Mouse (Mus musculus): Measurements from ENCODE around the gene Rai14.

Rai14 gene

GRCm38 (mm10) chr15:10689304-10689703 lies 25.1 kb downstream of the Rai14 start:
- no peak for DNase-seq (ENCODE audit: low spot score)

- no peak for DNase-seq (ENCODE audit: low spot score)
Observed at GRCm38 (mm10) chr15:10688686-10689085, 25.7 kb downstream of the Rai14 start.

GRCm38 (mm10) chr15:10687365-10687764 lies 27.1 kb downstream of the Rai14 start:
- DNase-seq (ENCODE audit: low spot score) = no peak

- no peak for DNase-seq (ENCODE audit: low spot score)
Observed at GRCm38 (mm10) chr15:10685692-10686430, 28.6 kb downstream of the Rai14 start.

- no peak for DNase-seq (ENCODE audit: low spot score)
Observed at GRCm38 (mm10) chr15:10683687-10684203, 30.7 kb downstream of the Rai14 start.

- no peak for DNase-seq (ENCODE audit: low spot score)
Observed at GRCm38 (mm10) chr15:10680514-10680913, 33.9 kb downstream of the Rai14 start.

- DNase-seq (ENCODE audit: low spot score) = no peak
Observed at GRCm38 (mm10) chr15:10679571-10679970, 34.9 kb downstream of the Rai14 start.

GRCm38 (mm10) chr15:10675801-10676200 lies 38.6 kb downstream of the Rai14 start:
- no peak for DNase-seq (ENCODE audit: low spot score)

- DNase-seq (ENCODE audit: low spot score) = no peak
Observed at GRCm38 (mm10) chr15:10672880-10673279, 41.5 kb downstream of the Rai14 start.

GRCm38 (mm10) chr15:10671868-10672267 lies 42.6 kb downstream of the Rai14 start:
- no peak for DNase-seq (ENCODE audit: low spot score)

- no peak for DNase-seq (ENCODE audit: low spot score)
Observed at GRCm38 (mm10) chr15:10670107-10670506, 44.3 kb downstream of the Rai14 start.

GRCm38 (mm10) chr15:10668120-10668900 lies 46.1 kb downstream of the Rai14 start:
- no peak for DNase-seq (ENCODE audit: low spot score)

GRCm38 (mm10) chr15:10665816-10666215 lies 48.6 kb downstream of the Rai14 start:
- no peak for DNase-seq (ENCODE audit: low spot score)

- DNase-seq (ENCODE audit: low spot score) = no peak
Observed at GRCm38 (mm10) chr15:10664529-10664898, 49.9 kb downstream of the Rai14 start.

GRCm38 (mm10) chr15:10663793-10664528 lies 50.5 kb downstream of the Rai14 start:
- no peak for DNase-seq (ENCODE audit: low spot score)

- DNase-seq (ENCODE audit: low spot score) = no peak
Observed at GRCm38 (mm10) chr15:10661961-10662606, 52.3 kb downstream of the Rai14 start.

- DNase-seq (ENCODE audit: low spot score) = no peak
Observed at GRCm38 (mm10) chr15:10658803-10659202, 55.6 kb downstream of the Rai14 start.

GRCm38 (mm10) chr15:10656146-10656545 lies 58.3 kb downstream of the Rai14 start:
- DNase-seq (ENCODE audit: low spot score) = no peak

GRCm38 (mm10) chr15:10655151-10655905 lies 59.1 kb downstream of the Rai14 start:
- DNase-seq (ENCODE audit: low spot score) = no peak

GRCm38 (mm10) chr15:10654696-10655095 lies 59.7 kb downstream of the Rai14 start:
- DNase-seq (ENCODE audit: low spot score) = no peak

- DNase-seq (ENCODE audit: low spot score) = no peak
Observed at GRCm38 (mm10) chr15:10652931-10653475, 61.4 kb downstream of the Rai14 start.

Measured in testis, postnatal 10 days (tissue).